Mouse (Mus musculus) intestine, embryonic 16.5 days (tissue): ENCODE measurements at regions not wholly inside any gene's neighbourhood (a gene's known extent, or its start where the extent isn't known, plus 50 kb on each side); places are given as distances from the start of the nearest gene placed in this dataset.
A peak's percentile ranks its signal among the peaks of the same experiment; 100 is the strongest.
"Not testable (repeated sequence)": the region's sequence is repeated elsewhere in the genome, so short reads cannot be mapped to it uniquely, and the experiment has no call there.

Experiments used
- ATAC-seq: fragments of 200-750 bp; cut with Nextera tagmentation; 2 replicates; pipeline ENCODE4 v1.8.0; 2017; ENCODE audit warnings: moderate TSS enrichment, moderate library complexity
- H3K27ac ChIP-seq: fragments of 300-500 bp; sonication (generic); 2 replicates; pipeline ENCODE4 v1.5.1; 2014; ENCODE audit warnings: mild to moderate bottlenecking, low read length
- H3K27me3 ChIP-seq: fragments of 300-500 bp; sonication (generic); replicated peaks from 2 replicates; pipeline ENCODE4 v1.6.1; 2014; ENCODE audit warnings: low read length, control low read depth, mixed read lengths; ENCODE audit not compliant: control insufficient read depth, insufficient read depth
- H3K36me3 ChIP-seq: fragments of 300-500 bp; sonication (generic); 2 replicates; pipeline ENCODE4 v1.6.1; 2014; ENCODE audit warnings: low read length, control low read depth; ENCODE audit not compliant: control insufficient read depth, insufficient read depth
- H3K4me1 ChIP-seq: fragments of 300-500 bp; sonication (generic); 2 replicates; pipeline ENCODE4 v1.6.1; 2014; ENCODE audit warnings: low read length, control low read depth, mixed read lengths; ENCODE audit not compliant: control insufficient read depth, insufficient read depth
- H3K4me2 ChIP-seq: fragments of 300-500 bp; sonication (generic); 2 replicates; pipeline ENCODE4 v1.6.1; 2014; ENCODE audit warnings: low read depth, low read length, control low read depth
- H3K4me3 ChIP-seq: fragments of 300-500 bp; sonication (generic); 2 replicates; pipeline ENCODE4 v1.5.1; 2014; ENCODE audit warnings: mild to moderate bottlenecking, low read length
- H3K9ac ChIP-seq: fragments of 300-500 bp; sonication (generic); 2 replicates; pipeline ENCODE4 v1.6.1; 2014; ENCODE audit warnings: low read depth, low read length
- H3K9me3 ChIP-seq: fragments of 300-500 bp; sonication (generic); 2 replicates; pipeline ENCODE4 v1.6.1; 2016; ENCODE audit warnings: low read length, control low read depth; ENCODE audit not compliant: control insufficient read depth
- WGBS: fragments of 180-500 bp; shearing (Covaris S2); extraction: QIAGEN DNeasy Blood & Tissue Kit; methylation state at CpG from one replicate; pipeline ENCODE4 v1.1.7; 2014; 5-methylcytosine and 5-hydroxymethylcytosine counted together

DNA sequence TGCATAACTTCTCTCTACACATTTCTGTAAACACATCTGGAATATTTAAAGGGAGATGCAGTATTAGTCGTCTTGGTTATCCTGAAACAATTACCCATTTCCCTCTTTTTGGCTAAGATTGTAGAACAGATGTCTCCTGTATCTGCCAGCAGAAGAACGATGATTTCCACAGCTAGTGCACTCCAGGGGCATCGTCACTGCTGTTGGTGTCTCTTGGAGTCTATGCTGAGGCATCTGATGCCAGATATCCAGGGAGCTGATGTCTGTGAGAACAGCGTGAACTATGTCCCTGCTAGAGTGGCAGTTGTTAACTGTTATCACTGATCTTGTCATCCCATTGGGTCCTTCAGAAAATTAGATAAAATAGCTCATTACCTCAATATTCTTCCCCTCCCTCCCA is 536.2 kb downstream of the Trhde start:
- no peak for ATAC-seq
- Histone ChIP-seq H3K9me3 (no peaks in the 10 kb centered on the region), H3K4me2 (no peak overlapping the region), H3K4me3 (no peak overlapping the region), H3K4me1 (no peaks in the 10 kb centered on the region), H3K27ac (no peak overlapping the region), H3K36me3 (no peaks in the 10 kb centered on the region), H3K9ac (no peak overlapping the region), H3K27me3 (no peaks in the 10 kb centered on the region)
- WGBS, result 58% methylated on average over 4 of the region's 4 CpGs

DNA sequence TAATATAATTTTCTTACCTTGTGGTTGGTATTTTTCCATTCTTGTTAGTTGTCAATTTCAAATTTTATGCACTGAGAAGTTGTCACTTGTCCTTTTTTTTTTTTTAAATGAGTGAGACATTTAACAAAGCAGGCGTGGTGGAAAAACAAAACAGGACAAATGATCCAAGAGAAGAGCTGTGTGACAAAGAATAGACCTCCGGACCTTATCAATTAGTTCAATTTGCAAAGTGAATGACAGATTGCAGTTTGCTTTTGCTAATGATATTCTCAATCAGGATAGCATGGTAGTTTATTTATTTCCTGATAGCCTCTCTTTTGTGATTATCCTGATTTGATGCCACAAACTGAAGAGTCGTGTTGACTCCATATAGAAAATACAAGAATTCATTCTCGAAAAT is 560.5 kb downstream of the Trhde start:
- no peak overlapping the region for H3K9ac ChIP-seq
- H3K4me2 ChIP-seq, result no peak overlapping the region
- H3K9me3 ChIP-seq, result no peaks in the 10 kb centered on the region
- no peaks in the 10 kb centered on the region for H3K27me3 ChIP-seq
- no peak for ATAC-seq
- WGBS, result 80% methylated on average over 4 of the region's 4 CpGs
- no peaks in the 10 kb centered on the region for H3K36me3 ChIP-seq
- H3K4me3 ChIP-seq, result no peak overlapping the region
- H3K4me1 ChIP-seq, result no peaks in the 10 kb centered on the region
- H3K27ac ChIP-seq, result no peak overlapping the region

GRCm38 (mm10) chr10:114227635-114228034 is 574.5 kb downstream of the Trhde start:
- Histone ChIP-seq H3K27me3 (no peaks in the 10 kb centered on the region), H3K36me3 (no peaks in the 10 kb centered on the region), H3K4me2 (no peak overlapping the region), H3K4me3 (no peak overlapping the region), H3K9ac (no peak overlapping the region), H3K27ac (no peak overlapping the region), H3K9me3 (no peaks in the 10 kb centered on the region), H3K4me1 (no peaks in the 10 kb centered on the region)
- ATAC-seq, result no peak
- WGBS, result 46% methylated on average over 3 of the region's 3 CpGs

DNA sequence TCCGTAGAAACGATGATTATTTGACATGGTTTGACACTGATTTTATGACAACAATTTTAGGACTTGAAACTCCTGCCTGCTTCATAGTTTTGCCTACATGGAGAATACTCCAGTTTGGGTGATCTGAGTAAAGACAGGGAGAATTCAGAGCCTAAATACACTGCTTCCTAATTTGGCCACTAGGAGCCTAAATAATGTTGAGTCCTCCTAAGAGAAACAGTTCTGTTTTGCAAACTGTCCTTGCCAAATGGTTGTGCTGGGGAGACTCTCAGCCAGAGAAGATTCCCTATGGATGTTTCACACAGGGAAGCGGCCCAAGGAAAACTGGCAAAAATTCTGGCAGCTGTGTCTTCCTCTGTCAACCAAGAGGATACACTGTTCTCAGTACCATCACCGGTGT is 600.5 kb downstream of the Trhde start:
- 92% methylated on average over 4 of the region's 4 CpGs for WGBS

GRCm38 (mm10) chr10:114200939-114201338 is 601.2 kb downstream of the Trhde start:
- Histone ChIP-seq H3K4me1 (no peaks in the 10 kb centered on the region), H3K4me3 (no peak overlapping the region)

More for the DNA sequence above, 600.5 kb downstream of the Trhde start:
- no peak overlapping the region for H3K4me2 ChIP-seq
- no peaks in the 10 kb centered on the region for H3K4me1 ChIP-seq
- no peaks in the 10 kb centered on the region for H3K9me3 ChIP-seq
- H3K27ac ChIP-seq, result peak overlapping the region; percentile 3; the same call in 1 of the 2 replicates
- H3K36me3 ChIP-seq, result no peaks in the 10 kb centered on the region
- H3K4me3 ChIP-seq, result no peak overlapping the region
- ATAC-seq, result no peak
- no peaks in the 10 kb centered on the region for H3K27me3 ChIP-seq
- no peak overlapping the region for H3K9ac ChIP-seq

GRCm38 (mm10) chr10:114186287-114186686 is 615.8 kb downstream of the Trhde start:
- ATAC-seq, result no peak
- Histone ChIP-seq H3K9ac (no peak overlapping the region), H3K36me3 (no peaks in the 10 kb centered on the region), H3K27ac (no peak overlapping the region), H3K4me2 (no peak overlapping the region), H3K4me3 (no peak overlapping the region), H3K9me3 (no peaks in the 10 kb centered on the region), H3K4me1 (no peaks in the 10 kb centered on the region), H3K27me3 (no peaks in the 10 kb centered on the region)
- 95% methylated on average over 1 of the region's 1 CpGs for WGBS

More at GRCm38 (mm10) chr10:114200939-114201338, 601.2 kb downstream of the Trhde start:
- no peaks in the 10 kb centered on the region for H3K36me3 ChIP-seq
- no peak overlapping the region for H3K27ac ChIP-seq
- 76% methylated on average over 2 of the region's 2 CpGs for WGBS
- H3K9ac ChIP-seq, result no peak overlapping the region
- no peak overlapping the region for H3K4me2 ChIP-seq
- no peaks in the 10 kb centered on the region for H3K27me3 ChIP-seq
- ATAC-seq, result no peak
- H3K9me3 ChIP-seq, result no peaks in the 10 kb centered on the region

GRCm38 (mm10) chr10:114143345-114143744 is 658.8 kb downstream of the Trhde start:
- not testable (repeated sequence) for H3K27me3 ChIP-seq, ATAC-seq, H3K36me3 ChIP-seq, H3K4me3 ChIP-seq, H3K27ac ChIP-seq, H3K9me3 ChIP-seq, H3K4me2 ChIP-seq, H3K9ac ChIP-seq, H3K4me1 ChIP-seq
- 76% methylated on average over 9 of the region's 9 CpGs for WGBS

- H3K27ac ChIP-seq, result no peak overlapping the region
- H3K9ac ChIP-seq, result no peak overlapping the region
- WGBS, result 82% methylated on average over 1 of the region's 1 CpGs
- no peaks in the 10 kb centered on the region for H3K4me1 ChIP-seq
- no peaks in the 10 kb centered on the region for H3K27me3 ChIP-seq
- ATAC-seq, result no peak
- H3K9me3 ChIP-seq, result no peaks in the 10 kb centered on the region
- H3K36me3 ChIP-seq, result no peaks in the 10 kb centered on the region
- H3K4me2 ChIP-seq, result no peak overlapping the region
- no peak overlapping the region for H3K4me3 ChIP-seq
Observed at GRCm38 (mm10) chr10:114137924-114138323, 664.2 kb downstream of the Trhde start.

GRCm38 (mm10) chr10:114137095-114137494 is 665.0 kb downstream of the Trhde start:
- H3K27me3 ChIP-seq, result no peaks in the 10 kb centered on the region
- no peak overlapping the region for H3K9ac ChIP-seq
- no peak for ATAC-seq
- H3K27ac ChIP-seq, result no peak overlapping the region
- H3K9me3 ChIP-seq, result no peaks in the 10 kb centered on the region
- no peak overlapping the region for H3K4me2 ChIP-seq
- no peak overlapping the region for H3K4me3 ChIP-seq
- H3K4me1 ChIP-seq, result no peaks in the 10 kb centered on the region
- no peaks in the 10 kb centered on the region for H3K36me3 ChIP-seq
- 57% methylated on average over 1 of the region's 1 CpGs for WGBS
